Mouse (Mus musculus) midbrain, embryonic 16.5 days (tissue): ENCODE data around the gene Inpp5e. TPM values are rescaled to one million over a fixed set of nuclear protein-coding genes. Genes with fewer than 3 reads are reported as not detected.

ENCODE experiments used
- ATAC-seq: fragments of 200-750 bp; cut with Nextera tagmentation; 2 replicates; pipeline ENCODE4 v1.8.0; 2017; ENCODE audit warnings: moderate TSS enrichment
- H3K27ac ChIP-seq: fragments of 300-500 bp; sonication (generic); 2 replicates; pipeline ENCODE4 v1.5.1; 2014; ENCODE audit warnings: mild to moderate bottlenecking, low read length, mixed read lengths
- H3K27me3 ChIP-seq: fragments of 300-500 bp; sonication (generic); 2 replicates; pipeline ENCODE4 v1.6.1; 2014; ENCODE audit warnings: low read depth, low read length, mixed read lengths; ENCODE audit not compliant: control insufficient read depth, insufficient read depth
- H3K36me3 ChIP-seq: fragments of 300-500 bp; sonication (generic); 2 replicates; pipeline ENCODE4 v1.6.1; 2014; ENCODE audit warnings: mild to moderate bottlenecking, low read length, moderate library complexity, mixed read lengths; ENCODE audit not compliant: control insufficient read depth, insufficient read depth
- H3K4me1 ChIP-seq: fragments of 300-500 bp; sonication (generic); 2 replicates; pipeline ENCODE4 v1.6.1; 2014; ENCODE audit warnings: mild to moderate bottlenecking, low read length, mixed read lengths; ENCODE audit not compliant: control insufficient read depth, insufficient read depth
- H3K4me2 ChIP-seq: fragments of 300-500 bp; sonication (generic); 2 replicates; pipeline ENCODE4 v1.6.1; 2014; ENCODE audit warnings: mild to moderate bottlenecking, low read length, mixed read lengths
- H3K4me3 ChIP-seq: fragments of 300-500 bp; sonication (generic); 2 replicates; pipeline ENCODE4 v1.5.1; 2014; ENCODE audit warnings: low read depth, mild to moderate bottlenecking, low read length, moderate library complexity, mixed read lengths
- H3K9ac ChIP-seq: fragments of 300-500 bp; sonication (generic); 2 replicates; pipeline ENCODE4 v1.6.1; 2014; ENCODE audit warnings: low read depth, low read length, mixed read lengths
- H3K9me3 ChIP-seq: fragments of 300-500 bp; sonication (generic); replicated peaks from 2 replicates; pipeline ENCODE4 v1.6.1; 2014; ENCODE audit warnings: mild to moderate bottlenecking, low read length, mixed read lengths; ENCODE audit not compliant: control insufficient read depth, poor library complexity, severe bottlenecking
- WGBS: fragments of 180-500 bp; shearing (Covaris S2); extraction: QIAGEN DNeasy Blood & Tissue Kit; methylation state at CpG from one replicate; pipeline ENCODE4 v1.1.7; 2014; 5-methylcytosine and 5-hydroxymethylcytosine counted together
- polyA plus RNA-seq: library from polyadenylated mRNA; unstranded; fragments of >200 nt; fragmentation: Nextera tagmentation; extraction: Ambion mirVana; gene quantifications from 2 replicates; pipeline ENCODE4 v1.2.1, GENCODE M21; 2015

Gene Inpp5e
- polyA plus RNA-seq, 1 experiment from 2014 or later: 26.9 TPM

DNA sequence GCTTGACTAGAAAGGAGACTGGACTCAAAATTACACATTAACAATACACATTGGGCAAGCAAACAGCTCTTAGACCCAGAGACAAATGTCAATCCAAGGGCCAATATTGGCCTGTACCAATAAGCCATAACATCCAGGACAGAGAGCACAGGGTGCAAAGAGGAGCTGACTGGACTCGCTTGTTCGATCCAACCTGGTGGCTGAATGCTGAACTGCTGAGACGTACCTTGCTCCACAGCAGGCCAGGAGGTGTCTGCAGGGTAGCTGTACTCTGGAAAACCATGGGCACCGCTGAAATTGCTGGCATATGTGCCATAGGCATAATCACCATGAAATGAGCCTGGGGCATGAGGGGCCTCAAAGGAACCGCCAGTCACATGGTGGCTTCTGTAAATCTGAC lies 20.8 kb upstream of the Inpp5e start:
- no peak overlapping the region for H3K4me3 ChIP-seq
- WGBS: 86% methylated on average over 5 of the region's 5 CpGs
- H3K4me1 ChIP-seq: no peaks in the 10 kb centered on the region
- H3K27ac ChIP-seq: no peak overlapping the region
- H3K27me3 ChIP-seq: no peaks in the 10 kb centered on the region
- H3K4me2 ChIP-seq: no peak overlapping the region
- no peak overlapping the region for H3K9ac ChIP-seq
- no peaks in the 10 kb centered on the region for H3K9me3 ChIP-seq
- ATAC-seq: no peak
- peaks cover 56% of the 10 kb centered on the region for H3K36me3 ChIP-seq

DNA sequence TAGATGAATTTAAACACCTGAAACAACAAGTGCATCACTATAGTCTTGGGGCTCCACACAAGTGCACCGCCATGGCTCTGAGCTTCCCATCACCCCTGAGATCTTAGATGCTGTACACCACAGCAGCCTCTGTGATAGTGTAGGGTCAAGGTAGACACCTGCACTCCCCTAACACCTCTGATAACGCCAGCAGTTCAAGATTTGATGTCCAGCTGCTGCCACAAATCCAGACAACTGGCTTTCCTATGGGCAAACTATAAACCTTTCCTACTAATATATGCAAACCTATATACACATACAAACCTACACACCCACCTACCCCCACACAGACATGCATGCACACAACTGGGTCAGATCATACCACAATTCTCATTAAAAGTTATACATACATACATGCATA lies 15.5 kb upstream of the Inpp5e start:
- ATAC-seq: no peak
- WGBS: 96% methylated on average over 2 of the region's 2 CpGs

DNA sequence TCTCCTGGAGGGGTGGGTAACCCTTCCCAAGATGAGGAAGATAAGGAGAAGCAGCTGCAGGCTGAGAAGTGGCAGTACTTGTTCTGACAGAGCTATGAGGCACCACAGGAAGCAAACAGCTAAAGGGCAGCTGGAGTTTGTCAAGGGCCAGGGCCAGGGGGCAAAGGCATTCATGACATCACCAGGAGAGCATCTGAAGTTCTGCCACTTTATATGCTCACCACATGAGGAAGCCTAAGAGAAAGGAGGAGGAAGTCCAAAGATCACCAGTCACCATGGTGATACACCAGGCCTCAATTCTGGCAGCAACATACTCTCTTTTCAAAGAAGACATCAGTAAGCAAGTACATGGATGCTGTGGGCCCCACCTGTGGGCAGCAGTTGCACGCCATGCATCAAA lies 14.1 kb upstream of the Inpp5e start:
- WGBS: 90% methylated on average over 1 of the region's 1 CpGs
- no peaks in the 10 kb centered on the region for H3K9me3 ChIP-seq
- no peak for ATAC-seq
- H3K27ac ChIP-seq: no peak overlapping the region
- H3K4me3 ChIP-seq: no peak overlapping the region
- H3K4me2 ChIP-seq: no peak overlapping the region
- H3K36me3 ChIP-seq: peaks cover 51% of the 10 kb centered on the region
- H3K9ac ChIP-seq: no peak overlapping the region
- no peaks in the 10 kb centered on the region for H3K4me1 ChIP-seq
- no peaks in the 10 kb centered on the region for H3K27me3 ChIP-seq

More for the DNA sequence above, 15.5 kb upstream of the Inpp5e start:
- no peak overlapping the region for H3K9ac ChIP-seq
- no peak overlapping the region for H3K27ac ChIP-seq
- H3K4me1 ChIP-seq: no peaks in the 10 kb centered on the region
- no peak overlapping the region for H3K4me3 ChIP-seq
- no peaks in the 10 kb centered on the region for H3K9me3 ChIP-seq
- peaks cover 66% of the 10 kb centered on the region for H3K36me3 ChIP-seq
- no peaks in the 10 kb centered on the region for H3K27me3 ChIP-seq
- H3K4me2 ChIP-seq: no peak overlapping the region

DNA sequence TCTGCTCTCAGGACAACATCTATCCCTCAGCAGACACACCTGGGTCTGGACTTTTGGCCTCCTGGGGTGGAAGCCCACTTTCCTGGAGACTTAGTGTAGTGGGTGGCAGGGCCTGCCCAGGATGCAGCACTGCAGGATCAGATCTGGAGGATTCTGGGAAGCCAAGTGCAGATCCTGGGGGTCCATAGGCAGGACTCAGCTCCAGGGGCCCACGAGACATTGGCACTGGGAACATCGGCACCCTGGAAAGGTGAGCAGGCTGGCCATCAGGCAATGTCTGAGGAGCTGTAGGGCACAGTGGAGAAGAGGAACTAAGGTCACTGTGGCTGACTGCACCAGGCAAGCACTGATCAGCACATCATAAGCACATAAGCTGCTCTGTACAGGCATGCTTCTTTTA lies 13.0 kb upstream of the Inpp5e start:
- no peak for ATAC-seq
- H3K4me3 ChIP-seq: no peak overlapping the region
- peaks cover 53% of the 10 kb centered on the region for H3K36me3 ChIP-seq
- H3K27ac ChIP-seq: no peak overlapping the region
- WGBS: 96% methylated on average over 2 of the region's 2 CpGs
- H3K4me2 ChIP-seq: no peak overlapping the region
- no peaks in the 10 kb centered on the region for H3K27me3 ChIP-seq
- H3K4me1 ChIP-seq: no peaks in the 10 kb centered on the region
- no peaks in the 10 kb centered on the region for H3K9me3 ChIP-seq
- no peak overlapping the region for H3K9ac ChIP-seq

DNA sequence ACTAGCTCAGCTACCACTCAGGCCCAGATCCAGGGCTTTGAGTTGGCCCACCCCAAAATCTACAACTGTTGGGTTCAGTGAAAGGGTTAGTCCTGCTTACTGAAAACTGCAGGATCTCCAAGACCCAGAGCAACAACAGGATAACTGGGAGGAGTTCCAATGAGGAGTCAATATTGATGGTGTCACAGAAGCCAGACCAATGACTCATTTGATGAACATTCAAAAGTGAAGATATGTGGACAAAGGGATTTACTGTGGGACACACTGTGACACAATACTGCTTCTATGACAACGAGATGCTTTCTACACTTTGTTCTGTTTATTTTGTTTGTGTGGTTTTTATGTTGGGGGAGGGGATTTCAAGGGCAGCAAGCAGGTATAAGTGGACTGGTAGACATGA lies 9.1 kb upstream of the Inpp5e start:
- Histone ChIP-seq H3K27me3 (no peaks in the 10 kb centered on the region), H3K4me2 (no peak overlapping the region), H3K9ac (no peak overlapping the region), H3K4me1 (no peaks in the 10 kb centered on the region), H3K27ac (no peak overlapping the region), H3K9me3 (no peaks in the 10 kb centered on the region), H3K36me3 (peaks cover 51% of the 10 kb centered on the region), H3K4me3 (no peak overlapping the region)
- 88% methylated on average over 1 of the region's 1 CpGs for WGBS
- no peak for ATAC-seq

DNA sequence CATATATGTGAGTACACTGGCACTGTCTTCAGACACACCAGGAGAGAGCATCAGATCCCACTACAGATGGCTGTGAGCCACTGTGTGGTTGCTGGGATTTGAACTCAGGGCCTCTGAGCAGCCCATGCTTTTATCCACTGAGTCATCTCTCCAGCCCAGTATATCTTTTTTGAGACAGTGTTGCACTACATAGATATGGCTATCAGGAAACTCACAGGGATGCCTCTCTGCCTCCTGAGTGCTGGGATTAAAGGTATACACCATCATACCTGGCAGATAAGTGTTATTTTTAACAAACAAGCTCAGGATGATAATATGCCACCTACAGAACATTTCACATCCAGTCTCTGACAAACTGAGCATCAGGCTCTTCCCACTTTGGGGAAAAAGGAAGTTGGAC lies 8.1 kb upstream of the Inpp5e start:
- no peak overlapping the region for H3K27ac ChIP-seq

DNA sequence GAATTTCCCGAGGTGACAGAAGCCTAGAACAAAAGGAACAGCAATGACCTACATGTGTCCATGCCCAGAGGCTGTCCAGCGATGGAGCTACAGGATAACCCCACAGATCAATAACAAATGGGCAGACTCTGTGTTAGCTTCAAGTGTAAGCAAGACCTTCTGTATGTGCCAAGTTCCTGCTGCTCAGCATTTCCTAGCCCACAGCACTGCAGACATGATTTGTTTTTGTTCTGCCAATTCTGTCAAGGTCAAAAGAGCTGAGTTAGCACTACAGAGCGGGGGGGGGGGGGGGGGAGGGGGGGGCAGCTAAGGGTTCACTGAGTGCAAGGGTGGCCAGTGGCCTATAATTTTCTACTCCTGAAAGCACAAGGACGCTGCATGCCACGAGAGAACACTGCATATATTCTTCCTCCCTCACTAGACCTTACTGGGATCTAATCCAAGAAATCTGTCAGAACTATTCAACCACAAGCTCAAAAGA lies 2.0 kb upstream of the Inpp5e start:
- Histone ChIP-seq H3K9ac (no peak overlapping the region), H3K9me3 (no peaks in the 10 kb centered on the region), H3K4me1 (peaks cover 27% of the 10 kb centered on the region), H3K4me3 (no peak overlapping the region), H3K27ac (no peak overlapping the region), H3K27me3 (no peaks in the 10 kb centered on the region), H3K4me2 (no peak overlapping the region), H3K36me3 (peaks cover 41% of the 10 kb centered on the region)
- 76% methylated on average over 4 of the region's 5 CpGs for WGBS
- no peak for ATAC-seq

More for the DNA sequence above, 8.1 kb upstream of the Inpp5e start:
- no peak for ATAC-seq
- Histone ChIP-seq H3K9ac (no peak overlapping the region), H3K4me1 (no peaks in the 10 kb centered on the region), H3K27me3 (no peaks in the 10 kb centered on the region), H3K9me3 (no peaks in the 10 kb centered on the region), H3K36me3 (peaks cover 50% of the 10 kb centered on the region), H3K4me2 (no peak overlapping the region), H3K4me3 (no peak overlapping the region)

DNA sequence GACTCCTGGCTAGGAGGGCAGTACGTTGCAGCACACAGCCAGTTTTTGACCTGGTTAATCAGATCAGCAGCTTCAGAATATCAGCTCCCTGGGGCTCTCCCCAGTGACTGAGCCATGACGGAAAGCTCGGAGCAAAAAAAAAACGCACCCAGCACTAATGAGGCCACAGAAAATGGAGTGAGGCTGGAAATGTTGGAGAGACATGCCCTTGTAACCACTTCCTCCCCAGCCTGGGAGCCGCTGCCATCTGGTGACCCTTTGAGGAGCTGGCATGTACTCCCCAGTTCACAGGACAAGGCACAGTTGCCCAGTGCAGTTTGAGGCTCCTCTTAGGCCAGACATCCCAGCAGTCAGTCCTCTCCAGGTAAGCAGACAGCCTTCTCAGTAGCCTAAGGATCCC lies 1.1 kb upstream of the Inpp5e start:
- peaks cover 34% of the 10 kb centered on the region for H3K36me3 ChIP-seq
- no peak overlapping the region for H3K9ac ChIP-seq
- H3K27me3 ChIP-seq: no peaks in the 10 kb centered on the region
- no peak overlapping the region for H3K4me3 ChIP-seq
- no peaks in the 10 kb centered on the region for H3K9me3 ChIP-seq
- H3K4me1 ChIP-seq: peaks cover 36% of the 10 kb centered on the region
- ATAC-seq: no peak
- 65% methylated on average over 5 of the region's 5 CpGs for WGBS
- no peak overlapping the region for H3K4me2 ChIP-seq
- H3K27ac ChIP-seq: no peak overlapping the region

DNA sequence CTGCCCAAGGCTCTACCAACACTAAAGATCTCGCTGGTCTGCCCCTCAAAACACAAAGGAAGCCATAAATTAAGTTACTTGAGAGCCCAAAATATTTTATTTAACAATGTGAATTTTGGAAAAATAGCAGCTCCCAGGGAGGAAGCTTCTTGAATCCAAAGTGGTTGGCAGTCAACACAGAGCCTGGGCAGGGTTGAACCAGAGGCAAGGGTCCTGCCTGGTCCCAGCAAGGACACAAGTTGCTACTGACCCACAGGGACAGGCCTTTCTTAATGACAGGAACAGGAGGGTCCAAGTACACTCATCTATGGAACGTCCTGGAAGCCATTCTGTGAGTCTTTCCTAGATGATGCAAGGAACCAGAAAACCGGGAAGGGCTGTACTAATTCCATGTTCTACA lies 359 bp upstream of the Inpp5e start:
- H3K4me1 ChIP-seq: peaks cover 41% of the 10 kb centered on the region
- WGBS: 58% methylated on average over 3 of the region's 3 CpGs
- H3K36me3 ChIP-seq: peaks cover 29% of the 10 kb centered on the region
- H3K9ac ChIP-seq: peak overlapping the region; percentile 80; the same call in 1 of the 2 replicates
- peak overlapping the region; percentile 97 for H3K4me2 ChIP-seq
- 0 out of 2 replicates have a peak overlapping the region, but pooled peaks have one; percentile 8 for H3K27ac ChIP-seq
- no peaks in the 10 kb centered on the region for H3K9me3 ChIP-seq
- no peaks in the 10 kb centered on the region for H3K27me3 ChIP-seq
- ATAC-seq: peak; percentile 15; the same call in 1 of the 2 replicates
- H3K4me3 ChIP-seq: peak overlapping the region; percentile 95; the same call in 1 of the 2 replicates
